Mouse (Mus musculus) cerebellum, adult 9-10 months (tissue): Measurements from ENCODE around the gene Cux1.

ENCODE experiments used
- DNase-seq: peaks from one replicate; pipeline ENCODE4 v3.0.0; 2022

Gene Cux1

DNA sequence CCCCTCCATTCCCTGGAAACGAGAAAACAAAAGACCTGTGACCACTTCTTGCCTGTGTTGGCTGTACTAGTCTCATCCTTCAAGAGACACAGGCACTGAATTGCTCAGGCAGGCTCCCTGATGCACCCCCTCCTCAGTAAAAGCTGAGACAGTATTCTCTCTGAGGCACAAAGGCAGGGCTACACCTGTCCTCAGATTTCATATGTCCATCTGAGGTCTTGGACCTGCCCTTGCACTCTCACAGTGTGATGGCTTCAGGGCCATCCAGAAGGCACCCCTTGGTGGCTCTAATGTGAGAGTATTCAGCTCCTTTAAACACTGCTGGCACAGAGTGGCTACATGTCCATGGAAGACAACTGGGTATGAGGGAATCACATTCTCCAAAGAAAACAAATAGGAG, 32.1 kb downstream of the Cux1 start:
- no peak for DNase-seq

- DNase-seq: no peak
These were observed 33.7 kb downstream of the Cux1 start for GRCm38 (mm10) chr5:136533371-136534276.

DNA sequence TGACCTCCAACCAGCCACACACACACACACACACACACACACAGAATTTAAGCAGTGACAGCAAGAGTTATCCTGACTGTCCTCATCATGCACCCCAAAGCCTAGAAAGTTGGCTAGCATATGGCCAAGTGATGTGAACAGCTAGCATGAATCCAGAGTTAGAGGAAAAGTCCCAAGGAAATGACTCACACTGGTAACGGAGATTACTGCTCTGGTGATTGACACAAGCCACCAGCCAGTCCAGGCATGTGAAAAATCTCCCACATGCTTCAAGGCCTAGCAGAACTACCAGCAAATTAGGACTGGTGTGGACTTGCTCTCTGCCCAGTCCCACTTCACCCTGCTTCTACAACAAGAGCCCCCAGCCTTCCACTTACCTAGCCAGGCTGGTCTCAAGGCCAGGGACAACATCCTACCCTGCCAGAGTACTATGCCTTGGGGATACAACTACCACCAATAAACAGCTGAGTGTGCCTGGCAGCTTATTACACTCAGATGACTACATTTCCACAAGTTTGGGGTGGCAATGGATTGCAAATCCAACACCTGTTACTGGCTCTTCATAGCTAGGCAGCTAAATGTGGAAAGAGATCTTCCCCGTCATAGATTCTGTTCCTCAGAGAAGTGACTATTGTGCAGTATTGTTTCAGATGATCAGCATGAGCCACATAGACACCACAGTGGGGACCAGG, 35.5 kb downstream of the Cux1 start:
- DNase-seq: no peak

- no peak for DNase-seq
These were observed 36.4 kb downstream of the Cux1 start for GRCm38 (mm10) chr5:136530931-136531330.

GRCm38 (mm10) chr5:136529165-136529564, 38.1 kb downstream of the Cux1 start:
- DNase-seq: no peak

GRCm38 (mm10) chr5:136527871-136528270, 39.4 kb downstream of the Cux1 start:
- no peak for DNase-seq

DNA sequence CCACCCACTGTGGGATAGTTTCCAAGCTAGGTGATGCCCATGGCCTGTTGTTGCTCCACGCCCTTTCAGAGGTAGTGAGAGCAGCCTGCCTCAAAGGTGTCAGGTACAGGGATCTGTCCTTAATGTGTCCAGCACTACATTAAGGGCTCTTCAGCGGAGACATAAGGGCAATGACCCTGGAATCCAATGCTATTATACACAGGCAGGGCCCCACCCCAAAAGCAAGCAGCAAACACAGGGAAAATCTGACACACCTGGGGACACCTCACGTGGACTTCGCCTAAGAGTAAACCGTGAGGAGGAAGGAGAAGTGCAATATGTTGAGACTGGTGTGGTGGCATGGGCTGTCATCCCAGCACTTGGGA, 40.8 kb downstream of the Cux1 start:
- DNase-seq: no peak

- DNase-seq: no peak
These were observed 41.3 kb downstream of the Cux1 start for GRCm38 (mm10) chr5:136525896-136526544.

DNA sequence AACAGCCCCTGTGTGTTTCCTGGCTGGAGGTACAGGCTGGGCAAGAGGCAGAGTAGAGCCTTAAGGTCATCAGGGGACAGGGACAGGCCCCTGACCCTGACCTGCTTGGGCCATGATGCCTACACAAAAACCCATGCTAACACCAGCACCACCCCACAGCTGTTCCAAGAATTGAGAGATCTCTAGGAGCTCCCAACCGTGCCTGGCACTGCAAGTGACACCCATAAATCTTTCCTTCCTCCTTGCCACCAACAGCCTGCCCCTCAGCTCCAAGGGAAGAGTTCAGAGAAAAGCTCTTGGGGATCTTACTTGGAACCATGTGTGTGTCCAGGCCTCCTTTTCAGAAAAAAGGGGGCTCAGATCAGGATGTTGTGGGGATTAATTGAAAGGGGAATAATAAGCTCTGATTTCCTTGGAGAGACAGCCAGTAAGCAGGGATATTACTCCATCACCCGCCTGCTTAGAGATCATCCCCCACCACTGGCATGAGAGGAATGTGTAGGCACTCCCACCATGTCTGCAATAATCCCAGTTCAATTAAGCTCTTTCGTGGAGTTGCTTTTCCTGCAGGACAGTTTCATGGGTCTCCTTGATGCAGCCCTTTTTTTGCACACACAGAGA, 44.3 kb downstream of the Cux1 start:
- no peak for DNase-seq

GRCm38 (mm10) chr5:136521656-136522055, 45.6 kb downstream of the Cux1 start:
- no peak for DNase-seq

DNA sequence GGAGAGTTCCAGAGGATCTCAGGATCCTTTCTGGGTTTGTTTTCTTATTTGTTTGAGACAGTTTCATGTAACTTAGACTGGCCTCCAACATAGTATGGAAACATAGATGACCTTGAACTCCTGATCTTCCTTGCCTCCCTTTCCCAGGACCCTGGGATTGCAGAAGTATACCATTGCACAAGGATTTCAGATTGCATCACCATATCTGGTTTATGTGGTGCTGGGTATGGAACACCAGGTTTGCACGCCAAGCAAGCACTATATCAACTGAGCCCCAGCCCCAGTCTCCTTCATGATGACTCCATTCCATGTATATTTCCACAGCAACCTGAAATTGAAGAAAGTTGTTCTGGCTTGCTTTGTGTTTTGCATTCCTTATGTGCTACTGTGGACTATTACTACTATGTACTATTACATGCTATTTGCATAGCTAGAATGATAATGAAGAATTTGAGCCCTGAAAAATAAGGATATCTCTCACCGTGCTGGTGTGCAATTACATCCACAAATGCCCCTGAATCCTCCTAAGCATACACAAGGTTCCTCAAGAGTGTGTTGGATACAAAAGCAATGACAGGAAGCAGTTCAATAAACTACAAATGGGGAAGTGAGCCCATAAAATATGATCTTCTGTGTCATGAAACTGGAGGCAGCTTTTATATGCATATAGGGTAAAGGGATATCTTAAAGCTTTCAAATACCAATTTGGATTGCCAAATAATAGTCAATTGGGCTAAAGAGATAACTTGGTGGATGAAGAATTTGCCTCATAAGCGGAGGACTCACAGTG, 48.4 kb downstream of the Cux1 start:
- DNase-seq: no peak

GRCm38 (mm10) chr5:136517510-136517909, 49.8 kb downstream of the Cux1 start:
- no peak for DNase-seq

DNA sequence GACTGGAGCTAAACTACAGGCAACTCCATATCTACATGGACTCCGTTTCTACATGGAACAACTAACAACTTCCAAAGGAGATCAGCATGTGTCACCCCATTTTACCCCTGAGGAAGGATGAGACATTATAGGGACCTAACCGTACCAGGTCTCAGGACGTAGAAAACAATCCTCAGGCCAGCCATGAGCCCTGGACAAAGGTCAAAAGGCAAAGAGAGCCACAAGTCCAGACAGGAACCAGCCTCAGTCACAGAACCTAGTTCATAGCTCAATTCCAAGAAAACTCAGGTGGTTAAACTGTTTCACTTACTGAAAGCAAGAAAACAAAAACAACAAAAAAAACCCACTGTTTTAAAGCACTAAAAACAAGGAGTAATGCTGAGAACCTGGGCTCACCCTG, 50.7 kb downstream of the Cux1 start:
- no peak for DNase-seq

GRCm38 (mm10) chr5:136514049-136514677, 53.1 kb downstream of the Cux1 start:
- peak; percentile 69 for DNase-seq

DNA sequence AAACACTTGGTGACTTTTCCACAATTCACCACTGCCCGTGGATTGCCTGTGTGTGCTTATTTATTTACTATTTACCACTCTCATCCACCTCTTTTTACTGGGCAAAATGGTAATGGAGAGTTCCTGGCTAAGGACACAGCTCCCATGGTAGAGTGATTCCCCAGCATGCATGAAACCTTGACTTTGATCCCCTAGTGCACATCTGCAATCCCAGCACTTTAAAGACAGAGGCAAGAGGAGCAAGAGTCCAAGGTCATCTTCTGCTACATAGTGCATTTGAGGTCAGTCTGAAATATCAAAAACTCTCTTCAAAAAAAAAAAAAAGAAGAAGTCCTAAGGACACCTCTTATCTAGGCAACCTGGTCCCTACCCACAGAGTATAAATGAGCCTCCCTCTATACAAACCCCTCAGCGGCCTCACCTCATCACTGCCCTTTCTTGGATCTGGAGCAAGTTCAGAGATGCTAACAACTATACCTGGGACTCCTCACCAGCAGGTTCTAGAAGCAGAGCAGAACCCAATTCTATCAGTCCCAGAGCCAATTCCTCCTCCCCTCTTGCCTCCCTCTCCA, 55.1 kb downstream of the Cux1 start:
- no peak for DNase-seq

GRCm38 (mm10) chr5:136511378-136511777, 55.9 kb downstream of the Cux1 start:
- no peak for DNase-seq

- no peak for DNase-seq
These were observed 56.7 kb downstream of the Cux1 start for GRCm38 (mm10) chr5:136510609-136511008.

GRCm38 (mm10) chr5:136507629-136508028, 59.7 kb downstream of the Cux1 start:
- DNase-seq: no peak

GRCm38 (mm10) chr5:136506262-136506661, 61.0 kb downstream of the Cux1 start:
- DNase-seq: no peak

DNA sequence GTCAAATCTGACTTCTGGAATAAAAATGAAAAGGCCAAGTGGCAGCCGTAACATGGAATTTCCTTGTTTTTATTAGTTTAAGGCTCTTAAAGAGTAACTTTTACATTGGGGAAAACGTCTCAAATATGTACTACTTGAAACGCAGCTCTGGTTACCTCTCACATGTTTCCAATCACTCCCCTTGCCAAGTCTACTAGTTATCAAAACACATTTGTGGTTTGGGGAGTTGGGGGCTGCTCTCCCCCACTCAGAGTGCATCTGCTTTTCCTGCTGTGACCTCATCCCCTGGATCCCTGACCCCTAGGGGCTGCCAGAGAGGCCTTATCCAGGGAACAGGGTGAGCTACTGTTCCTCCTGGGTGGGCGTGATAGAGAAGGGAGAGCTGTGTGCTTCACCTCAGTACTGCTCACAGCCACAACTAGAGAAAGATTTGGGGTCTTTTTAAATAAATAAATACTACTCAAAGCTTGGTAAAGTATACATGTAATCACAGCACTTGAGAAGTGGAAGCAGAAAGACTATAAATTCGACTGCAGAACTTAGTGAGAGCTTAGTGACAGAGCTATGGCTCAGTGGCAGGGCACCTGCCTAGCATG, 64.7 kb downstream of the Cux1 start:
- no peak for DNase-seq

DNA sequence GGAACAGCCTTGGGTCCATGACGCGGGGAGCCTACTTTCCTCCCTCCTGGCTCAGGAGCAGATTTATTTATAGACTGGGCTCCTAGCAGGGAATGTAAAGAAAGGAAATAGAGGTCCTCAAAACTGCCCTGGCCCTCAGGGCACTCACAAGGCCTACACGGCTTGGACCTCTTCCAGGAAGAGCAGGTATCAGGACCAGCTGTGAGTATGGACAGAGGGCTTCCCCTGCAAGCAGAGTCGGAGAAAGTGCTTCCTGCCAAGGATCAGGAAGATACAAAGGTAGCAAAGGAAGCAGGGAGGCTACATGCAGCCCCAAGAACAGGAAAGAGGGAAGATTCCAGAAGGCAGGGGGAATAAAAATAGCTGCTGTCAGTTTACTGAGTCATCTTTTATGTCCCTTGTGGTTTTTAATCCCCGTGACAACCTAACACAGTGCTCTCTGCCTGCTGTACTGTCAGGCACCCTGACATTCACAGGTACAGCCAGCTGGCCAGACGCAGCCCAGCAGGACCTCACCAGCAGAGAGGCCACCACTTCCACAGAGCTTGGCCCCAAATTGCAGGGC, 66.9 kb downstream of the Cux1 start:
- peak; percentile 83 for DNase-seq
